7 mouse cellular contexts compared by ENCODE assay signal in the genomic region with DNA sequence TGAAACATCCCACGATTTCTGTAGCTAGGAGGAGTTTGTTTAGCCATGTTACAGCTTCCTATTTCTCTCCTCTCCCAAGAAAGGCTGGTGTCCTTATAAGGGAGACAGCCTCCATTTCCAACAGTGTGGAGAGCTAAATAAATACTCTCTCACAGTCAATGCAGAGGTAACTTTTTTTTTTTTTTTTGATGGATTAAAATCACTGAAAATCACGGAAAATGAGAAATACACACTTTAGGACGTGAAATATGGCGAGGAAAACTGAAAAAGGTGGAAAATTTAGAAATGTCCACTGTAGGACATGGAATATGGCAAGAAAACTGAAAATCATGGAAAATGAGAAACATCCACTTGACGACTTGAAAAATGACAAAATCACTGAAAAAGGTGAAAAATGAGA.
A peak's percentile ranks its signal among the peaks of the same experiment; 100 is the strongest.
DNase-seq lines count a peak whose midpoint lies in the region; TF ChIP-seq lines count a peak whose summit lies in the region.
"Not testable (repeated sequence)": the region's sequence is repeated elsewhere in the genome, so short reads cannot be mapped to it uniquely, and the experiment has no call there.

No protein-coding gene starts in this region.

- peak; percentile 0 for DNase-seq in brain, embryonic 14.5 days (ENCODE audit: low read depth)
- DNase-seq in forelimb bud, embryonic 11.5 days (ENCODE audit: low read depth, low spot score) = peak; percentile 4
- DNase-seq in heart, adult 9 months (ENCODE audit: low spot score in 2 of 2) = peak; percentile 96 to 99
- DNase-seq in kidney, postnatal 14 days = peak; percentile 94
- DNase-seq in left cerebral cortex, adult 8-10 months (ENCODE audit: low spot score in 2 of 2) = peak; percentile 83 to 91
- peak; percentile 1 for DNase-seq in naive thymus-derived CD4-positive, alpha-beta T cell, adult 2 months (ENCODE audit: low read depth)
- DNase-seq in testis, postnatal 14 days (ENCODE audit: low spot score) = peak; percentile 67

- not testable (repeated sequence) for TF ChIP-seq CTCF in brain, embryonic 14.5 days (IDR thresholded peaks at IDR 0.05; ENCODE audit: borderline replicate concordance, extremely low read depth, insufficient read depth, insufficient read length)

- TF ChIP-seq POLR2A in brain, embryonic 14.5 days (IDR thresholded peaks at IDR 0.05; ENCODE audit: borderline replicate concordance, extremely low read depth, insufficient read depth, insufficient read length, poor library complexity, severe bottlenecking) = not testable (repeated sequence)

Comparison
In these comparisons a context has a peak if more than half of its experiments do, and no peak if none do; other contexts are left out.
1. Peak in every context shown above with its lines: DNase-seq.
2. DNase-seq: peak in every context shown above with its lines; median percentile 98 in heart, adult 9 months; 94 in kidney, postnatal 14 days; 87 in left cerebral cortex, adult 8-10 months; 67 in testis, postnatal 14 days; 4 in forelimb bud, embryonic 11.5 days; 1 in naive thymus-derived CD4-positive, alpha-beta T cell, adult 2 months; 0 in brain, embryonic 14.5 days.